Mouse (Mus musculus) embryonic stem cell, embryonic (primary cell): ENCODE measurements at regions not wholly inside any gene's neighbourhood (a gene's known extent, or its start where the extent isn't known, plus 50 kb on each side); places are given as distances from the start of the nearest gene placed in this dataset.

ENCODE experiments used
- CTCF ChIA-PET, 4 experiments: fragments of 300-600 bp in 2 of 4; fragments of 350-600 bp in 2 of 4; sonication (Branson Sonifier 250); formaldehyde crosslinking; loops; one replicate each; lab custom pipeline; 2022; ENCODE audit warnings: inconsistent platforms in 2 of 4; lab: Charles Lee
- POLR2A ChIA-PET, 4 experiments: fragments of 300-600 bp in 2 of 4; fragments of 350-600 bp in 2 of 4; sonication (Branson Sonifier 250); formaldehyde crosslinking; loops; one replicate each; lab custom pipeline; 2022; ENCODE audit warnings: antibody characterized with exemption in 4 of 4, inconsistent platforms in 1 of 4; lab: Charles Lee

DNA sequence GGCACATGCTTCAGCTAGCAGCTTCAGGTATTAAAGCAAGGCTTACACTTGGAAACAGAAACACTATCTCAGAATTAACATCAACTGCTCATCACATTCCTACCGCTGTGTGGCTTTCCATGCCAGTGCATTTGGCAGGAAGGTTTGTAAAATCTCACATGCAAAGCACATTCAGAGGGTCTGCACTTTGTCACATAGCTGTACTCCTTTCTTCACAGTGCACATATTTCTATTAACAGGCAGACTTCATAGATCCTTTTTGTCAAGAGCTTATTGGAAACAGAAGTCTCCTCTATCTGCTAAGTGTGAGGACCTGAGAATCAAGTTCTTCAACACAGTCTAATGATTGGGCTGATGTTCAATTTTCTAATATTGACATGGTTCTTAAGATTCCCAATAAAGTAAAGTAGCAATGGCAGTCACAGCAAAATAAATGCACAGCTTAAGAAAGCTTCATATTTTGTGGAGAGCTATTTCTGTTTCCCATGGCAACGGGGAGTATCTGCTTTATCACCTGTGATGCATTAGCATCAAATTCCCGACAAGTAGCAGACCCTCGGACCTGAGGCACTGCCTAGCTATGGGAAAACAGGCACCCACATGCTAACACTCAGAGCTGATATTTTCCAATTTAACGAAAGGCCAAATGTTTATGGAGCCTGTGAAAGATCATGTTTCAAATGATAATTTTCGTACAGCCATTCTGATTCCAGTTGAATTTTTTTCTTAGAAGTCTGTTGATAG lies 876.8 kb upstream of the Igfbp7 start:
- CTCF ChIA-PET: interaction anchor here in 1 of 4 experiments (0.5 kb wide), 1 partner anchor 1588 kb away, joined by 3 read pairs; no protein-coding TSS in a partner anchor
- POLR2A ChIA-PET: interaction anchor here in 1 of 4 experiments (0.5 kb wide), 1 partner anchor 257 kb away, joined by 4 read pairs; no protein-coding TSS in a partner anchor

GRCm38 (mm10) chr5:78251491-78251890 lies 843.6 kb upstream of the Igfbp7 start:
- POLR2A ChIA-PET: no interaction called here
- CTCF ChIA-PET: no interaction called here

GRCm38 (mm10) chr5:78213696-78214095 lies 805.9 kb upstream of the Igfbp7 start:
- POLR2A ChIA-PET: no interaction called here
- CTCF ChIA-PET: no interaction called here
